Mouse (Mus musculus) kidney, postnatal 0 days (tissue): ENCODE results near the gene G6pc. TPM values are rescaled to one million over a fixed set of nuclear protein-coding genes. Genes with fewer than 3 reads are reported as not detected.
A peak's percentile ranks its signal among the peaks of the same experiment; 100 is the strongest.
"Not testable (repeated sequence)": the region's sequence is repeated elsewhere in the genome, so short reads cannot be mapped to it uniquely, and the experiment has no call there.

ENCODE experiments used
- ATAC-seq: fragments of 200-750 bp; cut with Nextera tagmentation; replicated peaks from 2 replicates; pipeline ENCODE4 v1.8.0; 2017; ENCODE audit warnings: low read depth, moderate number of reproducible peaks, moderate TSS enrichment, moderate library complexity; ENCODE audit not compliant: low FRiP score
- DNase-seq: peaks from one replicate; pipeline ENCODE4 v3.0.0-alpha.2; 2016; ENCODE audit warnings: low spot score
- H3K27ac ChIP-seq: fragments of 300-500 bp; sonication (generic); 2 replicates; pipeline ENCODE4 v1.5.1; 2014; ENCODE audit warnings: mild to moderate bottlenecking
- H3K27me3 ChIP-seq: fragments of 300-500 bp; sonication (generic); 2 replicates; pipeline ENCODE4 v1.6.1; 2014; ENCODE audit warnings: low read length, mixed read lengths; ENCODE audit not compliant: insufficient read depth
- H3K36me3 ChIP-seq: fragments of 300-500 bp; sonication (generic); 2 replicates; pipeline ENCODE4 v1.6.1; 2014; ENCODE audit warnings: low read length, mixed read lengths; ENCODE audit not compliant: insufficient read depth
- H3K4me1 ChIP-seq: fragments of 300-500 bp; sonication (generic); replicated peaks from 2 replicates; pipeline ENCODE4 v1.6.1; 2014; ENCODE audit warnings: antibody characterized with exemption, low read length, mixed read lengths; ENCODE audit not compliant: insufficient read depth
- H3K4me2 ChIP-seq: fragments of 300-500 bp; sonication (generic); 2 replicates; pipeline ENCODE4 v1.6.1; 2014; ENCODE audit warnings: mild to moderate bottlenecking, low read length, moderate library complexity, mixed read lengths
- H3K4me3 ChIP-seq: fragments of 300-500 bp; sonication (generic); replicated peaks from 2 replicates; pipeline ENCODE4 v1.5.1; 2014; ENCODE audit warnings: low read depth, low read length
- H3K9ac ChIP-seq: fragments of 300-500 bp; sonication (generic); 2 replicates; pipeline ENCODE4 v1.6.1; 2014; ENCODE audit warnings: low read depth, low read length
- H3K9me3 ChIP-seq: fragments of 300-500 bp; sonication (generic); replicated peaks from 2 replicates; pipeline ENCODE4 v1.6.1; 2016; ENCODE audit warnings: low read length, inconsistent platforms, mixed read lengths
- CTCF ChIP-seq: IDR thresholded peaks from 2 replicates; pipeline ENCODE4 v1.5.1; 2016; ENCODE audit warnings: antibody characterized with exemption, low read depth, mild to moderate bottlenecking, moderate library complexity
- WGBS: fragments of 180-500 bp; shearing (Covaris S2); extraction: QIAGEN DNeasy Blood & Tissue Kit; methylation state at CpG from one replicate; pipeline ENCODE4 v1.1.7; 2014; 5-methylcytosine and 5-hydroxymethylcytosine counted together
- polyA plus RNA-seq: library from polyadenylated mRNA; unstranded; fragments of >200 nt; fragmentation: Nextera tagmentation; extraction: Ambion mirVana; gene quantifications from 2 replicates; pipeline ENCODE4 v1.2.1, GENCODE M21; 2015

Gene G6pc
- polyA plus RNA-seq: 23.2 and 37.0 TPM in 2 replicates

DNA sequence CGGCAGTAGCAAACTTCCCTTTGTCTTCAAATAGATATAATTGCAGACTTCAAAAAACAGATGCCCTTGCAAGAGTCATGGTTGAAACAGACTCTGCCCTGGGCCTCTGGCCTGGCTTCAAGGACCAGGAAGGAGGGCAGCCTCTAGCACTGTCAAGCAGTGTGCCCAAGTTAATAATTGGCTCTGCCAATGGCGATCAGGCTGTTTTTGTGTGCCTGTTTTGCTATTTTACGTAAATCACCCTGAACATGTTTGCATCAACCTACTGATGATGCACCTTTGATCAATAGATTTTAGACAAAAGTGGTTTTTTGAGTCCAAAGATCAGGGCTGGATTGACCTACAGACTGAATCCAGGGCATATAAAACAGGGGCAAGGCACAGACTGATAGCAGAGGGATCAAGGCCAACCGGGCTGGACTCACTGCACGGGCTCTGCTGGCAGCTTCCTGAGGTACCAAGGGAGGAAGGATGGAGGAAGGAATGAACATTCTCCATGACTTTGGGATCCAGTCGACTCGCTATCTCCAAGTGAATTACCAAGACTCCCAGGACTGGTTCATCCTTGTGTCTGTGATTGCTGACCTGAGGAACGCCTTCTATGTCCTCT is at the start of gene G6pc:
Gene G6pc, plus strand, starts transcription at position 236 of the 610 bp plus-strand sequence.
- Histone ChIP-seq H3K4me1 (0 out of 2 replicates have a peak, but pooled peaks cover 5% of the 10 kb centered on the region), H3K4me2 (0 out of 2 replicates have a peak within 1 kb of the TSS, but pooled peaks have one; percentile 8), H3K9me3 (no peaks in the 10 kb centered on the region), H3K4me3 (no peak within 1 kb of the TSS), H3K36me3 (no peaks in the 10 kb centered on the region), H3K27me3 (no peaks in the 10 kb centered on the region), H3K27ac (peak within 1 kb of the TSS; percentile 2; the same call in 1 of the 2 replicates), H3K9ac (no peak within 1 kb of the TSS)
- WGBS: 80% methylated on average over 8 of the region's 8 CpGs
- DNase-seq (no peak), ATAC-seq (no peak)
- no peak for TF ChIP-seq CTCF

- Histone ChIP-seq H3K36me3 (peaks cover 49% of the 10 kb centered on the region), H3K4me1 (no peaks in the 10 kb centered on the region), H3K4me2 (no peak overlapping the region), H3K9me3 (no peaks in the 10 kb centered on the region), H3K9ac (no peak overlapping the region), H3K27me3 (no peaks in the 10 kb centered on the region), H3K4me3 (no peak overlapping the region), H3K27ac (no peak overlapping the region)
- 8% methylated on average over 4 of the region's 4 CpGs for WGBS
- ATAC-seq (peak; percentile 45), DNase-seq (peak; percentile 89)
- TF ChIP-seq CTCF: peak; percentile 96
Observed at GRCm38 (mm10) chr11:101323609-101324008, 43.8 kb upstream of the G6pc start.

DNA sequence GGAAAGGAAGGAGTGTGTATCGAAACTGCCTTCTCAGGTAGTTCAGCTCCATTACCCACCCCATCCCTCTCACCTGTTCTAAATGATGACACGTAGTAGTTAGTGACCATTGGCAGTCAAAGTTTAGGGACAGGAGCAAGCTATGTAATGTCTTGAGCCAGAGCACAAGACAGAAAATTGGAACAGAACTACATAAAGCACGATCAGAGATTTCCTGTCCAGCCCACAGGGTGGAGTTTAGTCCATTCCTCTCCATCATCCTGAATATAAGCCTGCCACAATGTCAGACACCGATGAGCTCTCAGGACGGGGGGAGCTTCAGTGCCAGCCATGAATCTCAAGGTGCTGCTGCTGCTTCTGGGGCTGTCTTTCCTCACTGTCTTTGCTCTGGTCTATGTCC is 42.6 kb upstream of the G6pc start, which contains the start of gene Aoc2:
Gene Aoc2, plus strand, starts transcription at position 301 of the 400 bp plus-strand sequence.
- H3K4me2 ChIP-seq: no peak within 1 kb of the TSS
- H3K4me1 ChIP-seq: no peaks in the 10 kb centered on the region
- H3K9me3 ChIP-seq: no peaks in the 10 kb centered on the region
- ATAC-seq (no peak), DNase-seq (no peak)
- no peak within 1 kb of the TSS for H3K4me3 ChIP-seq
- H3K27ac ChIP-seq: no peak within 1 kb of the TSS
- no peaks in the 10 kb centered on the region for H3K27me3 ChIP-seq
- 77% methylated on average over 5 of the region's 5 CpGs for WGBS
- no peak within 1 kb of the TSS for H3K9ac ChIP-seq
- TF ChIP-seq CTCF: no peak
- peaks cover 39% of the 10 kb centered on the region for H3K36me3 ChIP-seq

DNA sequence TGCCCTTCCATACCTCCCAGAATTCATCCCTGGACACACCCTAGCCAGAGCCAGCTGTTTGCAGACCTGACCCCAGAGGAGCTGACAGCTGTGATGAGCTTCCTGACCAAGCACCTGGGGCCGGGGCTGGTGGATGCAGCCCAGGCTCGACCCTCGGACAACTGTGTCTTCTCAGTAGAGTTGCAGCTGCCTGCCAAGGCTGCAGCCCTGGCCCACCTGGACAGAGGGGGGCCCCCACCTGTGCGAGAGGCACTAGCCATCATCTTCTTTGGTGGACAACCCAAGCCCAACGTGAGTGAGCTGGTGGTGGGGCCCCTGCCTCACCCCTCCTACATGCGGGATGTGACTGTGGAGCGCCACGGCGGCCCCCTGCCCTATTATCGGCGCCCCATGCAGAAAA is 42.2 kb upstream of the G6pc start:
- not testable (repeated sequence) for H3K27me3 ChIP-seq, H3K4me1 ChIP-seq, H3K4me2 ChIP-seq, H3K27ac ChIP-seq, H3K9me3 ChIP-seq, H3K9ac ChIP-seq, DNase-seq, H3K4me3 ChIP-seq
- peaks cover 34% of the 10 kb centered on the region for H3K36me3 ChIP-seq
- WGBS: 90% methylated on average over 11 of the region's 11 CpGs
- 0 out of 2 replicates have a peak, but pooled peaks have one; percentile 11 for ATAC-seq

- ATAC-seq (no peak), DNase-seq (no peak)
- no peak overlapping the region for H3K4me3 ChIP-seq
- H3K9me3 ChIP-seq: no peaks in the 10 kb centered on the region
- no peak overlapping the region for H3K27ac ChIP-seq
- 0 out of 2 replicates have a peak, but pooled peaks cover 3% of the 10 kb centered on the region for H3K4me1 ChIP-seq
- 87% methylated on average over 11 of the region's 11 CpGs for WGBS
- no peaks in the 10 kb centered on the region for H3K27me3 ChIP-seq
- H3K9ac ChIP-seq: no peak overlapping the region
- peaks cover 26% of the 10 kb centered on the region for H3K36me3 ChIP-seq
- no peak overlapping the region for H3K4me2 ChIP-seq
- no peak for TF ChIP-seq CTCF
Observed at GRCm38 (mm10) chr11:101326147-101326546, 41.2 kb upstream of the G6pc start.

GRCm38 (mm10) chr11:101327311-101327710 is 40.0 kb upstream of the G6pc start:
- DNase-seq (no peak), ATAC-seq (no peak)
- 40% methylated on average over 3 of the region's 3 CpGs for WGBS
- no peak overlapping the region for H3K9ac ChIP-seq
- H3K4me2 ChIP-seq: no peak overlapping the region
- no peaks in the 10 kb centered on the region for H3K27me3 ChIP-seq
- peaks cover 17% of the 10 kb centered on the region for H3K36me3 ChIP-seq
- H3K9me3 ChIP-seq: no peaks in the 10 kb centered on the region
- no peak for TF ChIP-seq CTCF
- H3K27ac ChIP-seq: no peak overlapping the region
- no peak overlapping the region for H3K4me3 ChIP-seq
- 0 out of 2 replicates have a peak, but pooled peaks cover 3% of the 10 kb centered on the region for H3K4me1 ChIP-seq
